Mouse (Mus musculus) right cerebral cortex, postnatal 4 days (tissue): ENCODE data around the gene Cerkl.

Source experiments
- DNase-seq: peaks from one replicate; pipeline ENCODE4 v3.0.0-alpha.2; 2022

Cerkl gene

DNA sequence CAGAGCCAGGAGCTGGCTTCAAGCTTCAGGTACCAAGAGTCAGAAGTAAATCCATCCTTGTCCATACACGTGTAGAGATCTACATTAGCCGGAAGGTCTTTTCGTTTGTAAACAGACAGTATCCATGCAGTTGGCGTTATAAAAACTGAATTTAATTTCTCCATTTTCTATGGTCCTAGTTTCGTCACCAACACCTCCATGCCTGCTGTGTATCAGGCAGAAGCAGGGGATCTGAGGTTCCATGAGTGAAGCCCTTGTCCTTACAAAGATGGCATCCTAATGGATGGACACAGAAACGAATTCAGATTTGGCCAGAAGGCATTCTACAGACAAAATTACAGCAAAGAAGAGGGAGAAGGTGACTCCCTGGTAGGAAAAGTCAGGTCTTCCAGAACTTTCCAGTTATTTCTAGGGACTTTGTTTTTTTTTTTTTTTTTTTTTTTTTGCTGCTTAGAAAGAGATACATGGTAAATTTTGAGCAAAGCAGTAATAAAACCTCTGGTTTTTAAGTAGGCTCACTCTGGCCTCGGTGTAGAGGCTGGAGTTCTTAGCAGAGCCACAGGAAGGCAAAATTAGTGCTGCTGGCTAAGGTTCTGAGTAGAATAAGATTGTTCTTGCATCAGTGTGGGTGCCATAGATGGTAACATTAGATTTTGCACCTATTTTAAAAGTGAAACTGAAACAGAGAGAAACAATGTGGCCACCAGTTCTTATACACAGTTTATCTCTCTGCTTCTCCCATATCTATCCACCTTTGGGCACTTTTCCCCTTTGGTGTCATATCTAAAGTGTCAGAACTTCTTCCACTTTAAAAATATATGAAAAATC is 85.0 kb downstream of the Cerkl start:
- no peak for DNase-seq

- DNase-seq, result no peak
Measured at GRCm38 (mm10) chr2:79370711-79371312, 85.8 kb downstream of the Cerkl start.

DNA sequence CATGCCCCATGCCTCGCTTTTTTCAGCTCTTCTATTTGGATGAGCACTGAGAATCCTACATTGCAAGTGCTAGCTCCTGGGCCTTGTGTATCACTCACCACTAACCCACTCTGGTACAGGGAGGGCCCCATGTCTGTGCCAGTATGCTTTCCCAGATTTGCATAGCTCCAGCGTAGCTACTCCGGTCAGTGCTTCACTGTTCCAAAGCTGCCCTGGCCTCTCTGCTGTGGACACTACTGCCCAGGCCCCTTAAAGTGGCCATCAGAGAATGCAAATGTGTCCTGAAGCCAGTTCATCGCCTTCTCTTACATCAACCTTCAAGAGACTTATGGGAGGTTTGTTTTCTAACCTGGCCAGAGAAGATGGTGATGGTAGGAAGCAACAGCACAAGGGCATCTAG is 86.7 kb downstream of the Cerkl start:
- DNase-seq, result no peak

DNA sequence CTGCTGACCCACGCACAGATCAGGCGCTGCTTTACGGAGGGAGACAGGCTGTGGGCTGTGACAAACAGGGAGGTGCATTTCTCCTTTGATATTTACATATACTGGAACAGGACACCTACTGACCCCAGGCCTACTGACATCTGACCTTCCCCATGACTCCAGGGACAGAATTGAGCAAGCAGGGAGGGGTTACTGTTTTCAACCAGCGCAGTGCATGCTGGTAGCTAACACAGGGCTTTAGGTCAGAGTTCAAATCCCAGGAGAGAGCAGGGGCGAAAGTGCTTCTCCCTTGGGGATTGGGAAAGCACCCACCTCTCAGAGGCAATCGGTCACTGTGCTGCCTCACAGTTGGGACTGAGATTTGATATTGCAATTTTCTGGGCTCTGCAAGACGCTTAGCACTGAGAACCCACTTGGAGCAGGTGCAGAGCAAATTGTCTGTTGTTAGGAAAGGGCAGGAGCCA is 87.5 kb downstream of the Cerkl start:
- DNase-seq, result no peak

DNA sequence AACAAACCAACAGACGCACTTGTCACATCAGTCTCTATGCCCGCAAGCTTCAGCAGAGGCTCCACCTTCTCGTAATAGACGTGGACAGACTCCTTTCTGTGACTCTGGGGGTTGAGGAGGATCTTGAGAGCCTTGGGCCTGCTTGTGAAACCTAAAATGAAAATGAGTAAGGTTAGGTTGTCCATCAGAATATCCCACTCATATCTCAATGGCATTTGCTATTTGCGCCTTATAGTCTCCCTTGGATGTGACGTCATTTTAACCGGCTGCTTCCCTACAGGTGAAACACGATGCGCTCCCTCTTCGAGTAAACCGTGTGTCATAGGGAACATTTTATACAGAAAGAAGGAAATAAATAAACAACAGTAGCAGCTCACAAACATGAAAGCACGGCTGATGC is 87.9 kb downstream of the Cerkl start:
- DNase-seq, result no peak

DNA sequence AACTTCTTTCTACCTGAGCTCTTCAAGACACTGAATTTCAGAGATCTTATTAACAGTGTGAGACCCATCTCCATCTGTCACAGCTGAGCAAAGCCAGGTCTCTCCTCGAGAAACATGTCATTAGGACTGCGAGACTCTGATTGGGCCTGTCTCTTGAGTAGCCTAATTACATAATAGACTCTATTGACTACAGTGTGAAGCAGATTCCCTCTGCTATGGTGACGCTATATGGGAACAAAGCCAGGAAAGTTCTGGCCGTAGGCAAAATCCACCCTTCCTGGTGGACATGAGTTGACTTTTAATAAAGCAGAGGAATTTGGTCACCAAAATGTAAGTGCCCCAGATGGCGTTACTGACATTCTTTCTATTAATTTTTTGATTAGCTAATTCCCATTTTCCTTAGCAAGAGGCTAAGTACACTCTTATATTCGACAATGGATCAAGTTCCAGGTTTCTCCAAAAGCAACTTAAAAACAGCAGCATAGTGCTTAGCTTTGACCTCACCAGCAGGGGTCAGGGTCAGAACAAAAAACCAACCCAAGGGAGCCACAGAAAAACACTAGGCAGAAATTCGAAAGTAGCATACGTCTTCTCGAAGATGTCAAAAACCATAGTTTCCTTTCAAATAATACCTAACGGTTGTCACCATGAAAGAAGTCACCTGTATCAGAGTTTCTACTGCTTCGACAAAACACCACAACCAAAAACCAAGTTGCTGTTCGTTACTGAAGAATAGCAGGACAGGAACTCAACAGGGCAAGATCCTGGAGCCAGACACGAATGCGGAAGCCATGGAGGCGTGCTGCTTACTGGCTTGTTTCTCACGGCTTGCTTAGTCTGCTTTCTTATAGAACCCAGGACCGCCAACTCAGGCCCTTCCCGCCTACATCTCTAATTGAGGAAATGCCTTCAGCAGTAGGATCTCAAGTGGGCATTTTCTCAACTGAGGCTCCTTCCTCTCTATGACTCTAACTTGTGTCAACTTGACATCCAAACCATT is 88.8 kb downstream of the Cerkl start:
- no peak for DNase-seq

DNA sequence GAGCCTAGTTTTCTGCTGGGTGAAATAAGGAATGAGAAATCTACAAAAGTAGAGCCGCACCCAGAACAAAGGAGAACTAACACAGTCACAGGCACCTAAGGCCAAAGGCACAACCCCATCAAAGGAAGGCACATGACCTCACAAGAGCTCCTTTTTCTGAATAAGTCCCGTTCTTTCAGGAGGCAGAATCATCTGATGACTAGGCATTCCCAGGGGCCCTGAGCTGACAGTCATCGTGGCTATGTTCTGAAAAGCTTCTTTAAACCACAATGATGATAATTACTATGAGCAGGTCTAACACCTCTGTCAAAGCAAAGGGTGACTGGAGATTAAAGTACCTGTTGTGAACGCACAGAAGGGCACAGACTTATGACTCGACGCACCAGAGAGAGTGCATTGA is 92.7 kb downstream of the Cerkl start:
- no peak for DNase-seq

DNA sequence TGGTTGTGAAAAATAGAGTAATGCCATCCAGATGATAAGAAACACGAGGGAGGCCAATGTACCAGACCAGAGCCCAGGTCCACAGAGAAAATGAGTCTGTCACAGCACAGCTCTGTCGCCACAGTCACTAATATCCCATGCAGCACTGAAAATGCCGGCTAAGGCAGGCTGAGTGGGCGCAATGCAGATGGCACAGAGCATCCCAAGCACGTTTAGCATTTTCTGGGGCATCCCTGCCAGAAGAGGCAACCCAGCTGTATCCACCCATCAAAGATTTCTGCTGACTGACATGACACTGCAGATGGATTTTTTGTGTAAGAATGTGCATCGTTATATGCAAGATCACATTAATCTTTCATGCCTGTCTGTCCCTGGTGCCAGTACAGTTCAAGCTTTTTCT is 94.6 kb downstream of the Cerkl start:
- no peak for DNase-seq

DNA sequence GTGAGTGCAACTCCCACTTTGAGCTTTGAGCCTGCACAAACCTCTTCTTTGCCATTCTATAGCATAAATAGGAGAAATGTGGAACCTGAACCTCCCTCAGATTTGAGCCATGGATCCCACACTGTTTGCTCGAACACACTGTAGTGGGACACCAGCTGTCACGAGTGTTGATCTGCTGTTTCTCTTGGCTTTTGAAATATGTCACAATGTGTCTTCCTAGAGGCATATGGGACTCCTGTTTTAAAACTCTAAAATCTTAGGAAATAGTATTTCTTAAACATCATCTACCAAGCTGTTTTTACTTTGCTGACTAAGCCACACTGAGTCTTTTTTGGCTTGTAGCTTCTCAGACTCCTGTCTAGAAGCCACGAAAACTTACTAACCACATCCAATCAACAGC is 98.8 kb downstream of the Cerkl start:
- no peak for DNase-seq

DNA sequence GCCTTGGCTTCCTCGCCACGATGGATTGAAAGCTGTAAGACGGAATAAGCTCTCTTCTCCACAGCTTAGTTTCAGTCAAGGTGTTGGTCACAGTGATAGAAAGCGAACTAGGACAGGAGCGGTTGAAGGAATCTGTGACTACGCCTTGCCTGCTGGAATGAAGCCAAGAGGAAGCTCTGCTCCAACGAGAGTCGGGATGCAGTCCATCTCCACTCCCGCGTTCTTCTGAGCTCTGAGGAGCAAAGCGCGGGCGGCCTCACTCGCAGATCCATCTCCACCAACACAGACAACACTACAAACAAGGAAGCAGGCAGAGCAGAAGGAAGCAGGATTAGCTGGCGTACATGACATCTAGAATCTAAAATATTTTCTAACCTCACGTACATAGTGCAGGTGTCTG is 101.8 kb downstream of the Cerkl start:
- DNase-seq, result no peak

DNA sequence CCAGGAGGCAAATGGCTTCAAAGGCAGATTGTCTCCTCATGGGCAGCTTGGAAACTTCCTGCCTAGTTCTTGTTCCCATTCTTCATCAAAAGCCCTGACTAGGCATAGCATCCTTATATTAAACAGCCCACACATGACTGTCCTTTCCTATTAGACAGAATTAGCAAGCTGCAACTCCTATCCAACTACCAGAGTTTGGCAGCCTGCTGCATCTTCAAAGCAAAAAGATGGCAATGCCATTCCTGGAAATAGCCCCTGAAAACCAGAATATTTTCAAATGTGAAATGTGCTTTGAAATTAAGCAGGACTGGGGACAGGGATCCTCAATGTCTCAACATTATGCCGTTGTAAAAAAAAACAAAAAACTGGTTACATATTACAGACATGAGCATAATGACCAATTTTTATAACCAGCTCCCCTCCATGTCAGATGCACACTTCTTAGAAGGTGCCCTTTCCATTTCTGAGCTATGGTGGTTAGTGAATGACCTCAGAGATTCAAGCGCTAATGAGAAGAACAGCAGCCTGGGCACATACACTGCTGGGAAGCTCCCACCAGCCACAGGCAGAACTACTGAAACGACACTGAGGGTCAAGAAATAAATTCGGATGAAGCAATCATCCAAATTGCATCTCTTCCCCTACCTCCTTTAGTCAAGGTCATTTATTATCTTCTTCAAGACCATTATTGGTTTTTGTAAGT is 104.3 kb downstream of the Cerkl start:
- DNase-seq, result no peak

DNA sequence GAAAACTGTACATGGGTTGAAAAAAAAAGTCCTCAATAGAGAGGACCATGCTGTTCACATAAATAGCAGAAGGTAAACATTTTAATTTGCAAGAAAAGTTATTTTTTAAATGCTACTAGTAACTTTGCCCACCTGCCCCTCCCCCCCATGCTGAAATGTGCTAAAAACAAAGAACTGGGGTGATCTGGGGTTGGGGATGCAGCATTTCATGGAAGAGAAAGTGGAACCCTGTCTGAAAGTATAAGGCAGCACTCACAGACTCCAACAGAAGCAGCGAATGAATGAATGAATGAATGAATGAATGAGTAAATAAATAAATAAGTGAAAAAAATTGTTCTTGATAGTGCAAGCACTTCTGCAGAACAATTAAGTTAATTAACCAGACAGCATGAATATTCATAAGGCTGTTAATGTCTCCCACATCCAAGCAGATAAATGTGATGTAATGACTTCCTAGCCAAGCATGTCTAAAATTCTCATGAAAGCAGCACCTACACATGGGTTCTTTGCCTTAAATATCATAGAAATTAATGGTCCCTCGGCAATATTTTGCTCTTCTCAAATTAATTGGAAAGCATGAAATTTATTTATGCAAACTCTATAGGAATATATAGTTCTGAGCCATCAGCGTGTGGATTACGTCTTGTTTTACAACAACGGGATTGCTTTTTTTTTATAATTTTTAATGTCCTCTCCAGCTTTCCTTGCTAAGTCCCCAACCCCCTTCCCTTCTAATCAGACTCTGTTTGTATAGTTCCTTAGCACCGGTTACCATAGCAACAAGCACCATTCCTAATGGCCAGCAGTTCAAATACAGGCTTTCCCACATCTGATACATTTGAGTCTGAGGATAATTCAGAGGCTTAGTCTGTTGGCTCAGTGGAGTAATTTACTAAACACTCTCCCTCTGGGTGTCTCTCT is 105.1 kb downstream of the Cerkl start:
- DNase-seq, result no peak

- DNase-seq, result no peak
Measured at GRCm38 (mm10) chr2:79343115-79343514, 113.5 kb downstream of the Cerkl start.

GRCm38 (mm10) chr2:79339003-79339402 is 117.6 kb downstream of the Cerkl start:
- no peak for DNase-seq

DNA sequence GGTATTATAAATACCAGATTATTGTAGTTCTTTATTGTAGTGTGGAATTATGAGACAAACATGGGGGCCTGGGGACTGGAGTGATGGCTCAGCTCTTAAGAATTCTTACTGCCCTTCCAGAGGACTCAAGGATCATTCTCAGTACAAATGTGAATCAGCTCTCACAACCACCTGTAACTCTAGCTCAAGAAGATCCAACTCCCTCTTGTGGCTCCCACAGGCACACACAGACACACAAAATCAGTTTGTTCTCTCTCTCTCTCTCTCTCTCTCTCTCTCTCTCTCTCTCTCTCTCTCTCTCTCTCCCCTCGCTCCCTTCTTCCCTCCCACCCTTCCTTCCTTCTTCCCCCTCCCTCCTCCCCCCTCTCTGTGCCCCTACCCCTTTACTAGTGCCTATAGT is 120.4 kb downstream of the Cerkl start:
- DNase-seq, result no peak

DNA sequence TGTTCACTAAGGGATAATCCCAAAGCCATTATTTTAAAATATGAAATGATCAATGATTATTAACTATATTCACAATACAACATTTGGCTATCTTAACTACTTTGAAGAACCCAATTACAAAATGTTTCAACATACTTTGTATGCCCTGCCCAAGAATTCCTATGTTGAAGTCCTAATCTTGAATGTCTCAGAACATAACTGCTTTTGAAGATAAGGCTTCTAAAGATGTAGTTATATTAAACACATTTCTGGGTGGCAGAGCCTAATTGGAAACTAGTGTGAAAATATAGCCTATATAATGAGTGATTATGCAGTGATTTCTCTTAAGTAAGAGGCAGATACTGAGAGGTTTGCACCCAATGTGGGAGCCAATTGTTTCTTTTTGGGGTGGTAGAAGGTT is 121.9 kb downstream of the Cerkl start:
- no peak for DNase-seq

GRCm38 (mm10) chr2:79328079-79328478 is 128.5 kb downstream of the Cerkl start:
- DNase-seq, result peak; percentile 10

GRCm38 (mm10) chr2:79316182-79316880 is 140.3 kb downstream of the Cerkl start:
- no peak for DNase-seq

GRCm38 (mm10) chr2:79315108-79315507 is 141.5 kb downstream of the Cerkl start:
- DNase-seq, result no peak

GRCm38 (mm10) chr2:79312499-79312898 is 144.1 kb downstream of the Cerkl start:
- no peak for DNase-seq
